ENCODE assay signal across 21 mouse cellular contexts in genomic region chr14:10680041-10680440, GRCm38 (mm10).
A peak's percentile ranks its signal among the peaks of the same experiment; 100 is the strongest.
DNase-seq lines count a peak whose midpoint lies in the region; ATAC-seq and TF ChIP-seq lines count a peak whose summit lies in the region.
"Had no signal": no experiment of that assay in that cellular context is flagged by ENCODE, and none has a peak within 500 bp of the region (broad histone marks: within the 10 kb centered on the region; RNA-seq: fewer than 3 reads in every experiment).

No protein-coding gene starts in this region.

- no peak overlapping the region for H3K4me3 ChIP-seq in hindbrain, embryonic 11.5 days (ENCODE audit: low read depth, low read length)
- no peak overlapping the region for H3K4me3 ChIP-seq in hindbrain, embryonic 14.5 days (replicated peaks; ENCODE audit: low read length)
- H3K4me3 ChIP-seq in forebrain, postnatal 0 days (ENCODE audit: low read depth, low read length) = no peak overlapping the region
- H3K4me3 ChIP-seq in thymus, adult 2 months (ENCODE audit: control insufficient read depth, insufficient read depth, low read length) = no peak overlapping the region
- H3K4me3 ChIP-seq in lung, adult 2 months (replicated peaks; ENCODE audit: extremely low read depth, low read depth, low read length) = no peak overlapping the region
- H3K4me3 ChIP-seq in kidney, embryonic 16.5 days (ENCODE audit: low read length) = no peak overlapping the region
- H3K4me3 ChIP-seq: limb, embryonic 12.5 days; liver, embryonic 12.5 days; midbrain, embryonic 10.5 days; neural tube, embryonic 13.5 days had no signal

- H3K9me3 ChIP-seq in hindbrain, embryonic 11.5 days (ENCODE audit: control insufficient read depth, low read length) = no peaks in the 10 kb centered on the region
- H3K9me3 ChIP-seq in hindbrain, embryonic 14.5 days (ENCODE audit: control insufficient read depth, low read length) = no peaks in the 10 kb centered on the region
- no peaks in the 10 kb centered on the region for H3K9me3 ChIP-seq in forebrain, postnatal 0 days (ENCODE audit: low read length)
- H3K9me3 ChIP-seq in kidney, embryonic 16.5 days (ENCODE audit: low read length) = no peaks in the 10 kb centered on the region
- H3K9me3 ChIP-seq: limb, embryonic 12.5 days; liver, embryonic 12.5 days; midbrain, embryonic 10.5 days; neural tube, embryonic 13.5 days had no signal

- no peak for TF ChIP-seq CTCF in forebrain, postnatal 0 days (IDR thresholded peaks at IDR 0.05; ENCODE audit: low read depth)
- TF ChIP-seq CTCF in thymus, adult 2 months (IDR thresholded peaks at IDR 0.05; ENCODE audit: borderline replicate concordance, control insufficient read depth, extremely low read depth, insufficient read depth, low read length, poor library complexity) = no peak
- TF ChIP-seq CTCF in lung, adult 2 months (IDR thresholded peaks at IDR 0.05; ENCODE audit: insufficient read depth, low read length) = no peak

- H3K4me1 ChIP-seq in hindbrain, embryonic 11.5 days (replicated peaks; ENCODE audit: control insufficient read depth, insufficient read depth, low read length) = no peaks in the 10 kb centered on the region
- H3K4me1 ChIP-seq in hindbrain, embryonic 14.5 days (replicated peaks; ENCODE audit: control insufficient read depth, insufficient read depth, low read length) = peaks cover 5% of the 10 kb centered on the region; the same call in 1 of the 2 replicates
- H3K4me1 ChIP-seq in forebrain, postnatal 0 days (ENCODE audit: insufficient read depth) = no peaks in the 10 kb centered on the region
- H3K4me1 ChIP-seq in thymus, adult 2 months (replicated peaks; ENCODE audit: control insufficient read depth, insufficient read depth, low read length) = no peaks in the 10 kb centered on the region
- no peaks in the 10 kb centered on the region for H3K4me1 ChIP-seq in lung, adult 2 months (ENCODE audit: control insufficient read depth, insufficient read depth, low read length)
- no peaks in the 10 kb centered on the region for H3K4me1 ChIP-seq in kidney, embryonic 16.5 days (ENCODE audit: insufficient read depth, low read length)
- H3K4me1 ChIP-seq: limb, embryonic 12.5 days; liver, embryonic 12.5 days; midbrain, embryonic 10.5 days; neural tube, embryonic 13.5 days had no signal

- WGBS in hindbrain, embryonic 11.5 days = 61% methylated on average over 4 of the region's 4 CpGs
- 29% methylated on average over 4 of the region's 4 CpGs for WGBS in hindbrain, embryonic 14.5 days
- WGBS in forebrain, postnatal 0 days = 24% methylated on average over 4 of the region's 4 CpGs
- WGBS in thymus, adult 2 months = 55% methylated on average over 4 of the region's 4 CpGs
- WGBS in lung, adult 2 months = 49% methylated on average over 4 of the region's 4 CpGs
- WGBS in kidney, embryonic 16.5 days = 64% methylated on average over 4 of the region's 4 CpGs

- peak; percentile 9 for DNase-seq in hindbrain, embryonic 11.5 days (ENCODE audit: low spot score)
- DNase-seq in hindbrain, embryonic 14.5 days (ENCODE audit: low spot score) = no peak
- DNase-seq in brain, adult 2 months (ENCODE audit: low read depth, low spot score) = peak; percentile 53
- DNase-seq in forebrain, postnatal 0 days = peak; percentile 6
- peak; percentile 74 for DNase-seq in layer of hippocampus, adult 9-11 months
- DNase-seq in thymus, adult 2 months = no peak
- no peak for DNase-seq in lung, adult 2 months
- DNase-seq: adrenal gland, adult 2 months; cerebellum, adult 9-10 months; gastrocnemius, postnatal 10 days; heart, adult 18-20 months; heart, postnatal 4 days; lung, embryonic 14.5 days; thymus, postnatal 14 days had no signal

- H3K36me3 ChIP-seq in hindbrain, embryonic 11.5 days (ENCODE audit: control insufficient read depth, insufficient read depth, low read length) = no peaks in the 10 kb centered on the region
- no peaks in the 10 kb centered on the region for H3K36me3 ChIP-seq in hindbrain, embryonic 14.5 days (replicated peaks; ENCODE audit: control insufficient read depth, insufficient read depth)
- H3K36me3 ChIP-seq in forebrain, postnatal 0 days (ENCODE audit: insufficient read depth) = no peaks in the 10 kb centered on the region
- H3K36me3 ChIP-seq in thymus, adult 2 months (ENCODE audit: control insufficient read depth, insufficient read depth, low read length) = no peaks in the 10 kb centered on the region
- H3K36me3 ChIP-seq in kidney, embryonic 16.5 days (ENCODE audit: insufficient read depth, low read length) = no peaks in the 10 kb centered on the region
- H3K36me3 ChIP-seq: limb, embryonic 12.5 days; liver, embryonic 12.5 days; midbrain, embryonic 10.5 days; neural tube, embryonic 13.5 days had no signal

- no peak for TF ChIP-seq POLR2A in thymus, adult 2 months (IDR thresholded peaks at IDR 0.05; ENCODE audit: control insufficient read depth, extremely low read depth, insufficient read depth, low read length, poor library complexity)
- no peak for TF ChIP-seq POLR2A in lung, adult 2 months (IDR thresholded peaks at IDR 0.05; ENCODE audit: borderline replicate concordance, extremely low read depth, low read depth, low read length)

- ATAC-seq in hindbrain, embryonic 11.5 days (ENCODE audit: low FRiP score) = no peak
- no peak for ATAC-seq in hindbrain, embryonic 14.5 days (ENCODE audit: low FRiP score)
- peak; percentile 59; the same call in 1 of the 2 replicates for ATAC-seq in forebrain, postnatal 0 days
- ATAC-seq in kidney, embryonic 16.5 days (ENCODE audit: low FRiP score, low TSS enrichment) = no peak
- ATAC-seq: intestine, embryonic 16.5 days; liver, embryonic 12.5 days had no signal

- H3K4me2 ChIP-seq in hindbrain, embryonic 11.5 days (replicated peaks; ENCODE audit: low read depth, low read length) = no peak overlapping the region
- no peak overlapping the region for H3K4me2 ChIP-seq in hindbrain, embryonic 14.5 days (replicated peaks)
- H3K4me2 ChIP-seq in forebrain, postnatal 0 days (ENCODE audit: low read depth) = no peak overlapping the region
- H3K4me2 ChIP-seq in kidney, embryonic 16.5 days (replicated peaks; ENCODE audit: low read depth, low read length) = no peak overlapping the region
- H3K4me2 ChIP-seq: limb, embryonic 12.5 days; liver, embryonic 12.5 days; lung, embryonic 14.5 days; neural tube, embryonic 13.5 days had no signal

- H3K9ac ChIP-seq in hindbrain, embryonic 11.5 days (ENCODE audit: low read depth, low read length) = no peak overlapping the region
- no peak overlapping the region for H3K9ac ChIP-seq in hindbrain, embryonic 14.5 days
- H3K9ac ChIP-seq in forebrain, postnatal 0 days = no peak overlapping the region
- no peak overlapping the region for H3K9ac ChIP-seq in kidney, embryonic 16.5 days (replicated peaks; ENCODE audit: low read length)
- H3K9ac ChIP-seq: limb, embryonic 12.5 days; liver, embryonic 12.5 days; lung, embryonic 14.5 days; neural tube, embryonic 13.5 days had no signal

- no peak overlapping the region for H3K27ac ChIP-seq in hindbrain, embryonic 11.5 days (ENCODE audit: low read depth, low read length)
- no peak overlapping the region for H3K27ac ChIP-seq in hindbrain, embryonic 14.5 days
- no peak overlapping the region for H3K27ac ChIP-seq in forebrain, postnatal 0 days (ENCODE audit: low read depth, low read length)
- no peak overlapping the region for H3K27ac ChIP-seq in thymus, adult 2 months (ENCODE audit: control insufficient read depth, insufficient read depth, low read length)
- no peak overlapping the region for H3K27ac ChIP-seq in kidney, embryonic 16.5 days (ENCODE audit: low read length)
- H3K27ac ChIP-seq: limb, embryonic 12.5 days; liver, embryonic 12.5 days; macrophage; midbrain, embryonic 10.5 days; neural tube, embryonic 13.5 days had no signal

- no peaks in the 10 kb centered on the region for H3K27me3 ChIP-seq in hindbrain, embryonic 11.5 days (ENCODE audit: control insufficient read depth, insufficient read depth, low read length)
- H3K27me3 ChIP-seq in hindbrain, embryonic 14.5 days (ENCODE audit: control insufficient read depth, insufficient read depth, low read length) = no peaks in the 10 kb centered on the region
- H3K27me3 ChIP-seq in forebrain, postnatal 0 days (ENCODE audit: insufficient read depth, low read length) = no peaks in the 10 kb centered on the region
- H3K27me3 ChIP-seq in thymus, adult 2 months (ENCODE audit: control insufficient read depth, insufficient read depth, low read length) = no peaks in the 10 kb centered on the region
- no peaks in the 10 kb centered on the region for H3K27me3 ChIP-seq in kidney, embryonic 16.5 days (ENCODE audit: insufficient read depth, low read length)
- H3K27me3 ChIP-seq: limb, embryonic 12.5 days; liver, embryonic 12.5 days; neural tube, embryonic 13.5 days had no signal

Comparison
In these comparisons a context has a peak if more than half of its experiments do, and no peak if none do; other contexts are left out.
1. DNase-seq: peak in hindbrain, embryonic 11.5 days (single experiment), brain, adult 2 months (single experiment), forebrain, postnatal 0 days (single experiment) and layer of hippocampus, adult 9-11 months (single experiment); none in hindbrain, embryonic 14.5 days (single experiment), thymus, adult 2 months (single experiment) and lung, adult 2 months (single experiment).